Mouse (Mus musculus): ENCODE measurements around the gene Ccpg1os. TPM values are rescaled to one million over a fixed set of nuclear protein-coding genes. Genes with fewer than 3 reads are reported as not detected.
A peak's percentile ranks its signal among the peaks of the same experiment; 100 is the strongest.

Gene Ccpg1os
- total RNA-seq, 1 experiment from 2014 or later = not detected

DNA sequence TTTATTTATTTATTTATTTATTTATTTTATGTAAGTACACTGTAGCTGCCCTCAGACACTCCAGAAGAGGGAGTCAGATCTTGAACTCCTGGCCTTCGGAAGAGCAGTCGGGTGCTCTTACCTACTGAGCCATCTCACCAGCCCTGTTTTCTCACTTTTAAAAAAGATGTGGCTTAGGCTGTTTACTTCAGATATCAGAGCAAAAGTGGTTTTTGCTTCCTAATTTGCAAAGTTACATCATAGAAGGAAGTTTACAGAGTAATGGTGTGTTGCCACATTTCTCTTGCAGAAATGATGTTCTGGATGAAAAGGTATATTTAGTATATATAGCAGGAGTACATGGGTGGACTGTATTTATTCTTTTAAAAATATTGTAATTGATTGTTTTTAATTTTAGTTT, 6.2 kb upstream of the Ccpg1os start:
- ATAC-seq (replicated peaks; ENCODE audit: insufficient number of reproducible peaks, low FRiP score, low TSS enrichment, poor library complexity, severe bottlenecking) = peak; percentile 65

DNA sequence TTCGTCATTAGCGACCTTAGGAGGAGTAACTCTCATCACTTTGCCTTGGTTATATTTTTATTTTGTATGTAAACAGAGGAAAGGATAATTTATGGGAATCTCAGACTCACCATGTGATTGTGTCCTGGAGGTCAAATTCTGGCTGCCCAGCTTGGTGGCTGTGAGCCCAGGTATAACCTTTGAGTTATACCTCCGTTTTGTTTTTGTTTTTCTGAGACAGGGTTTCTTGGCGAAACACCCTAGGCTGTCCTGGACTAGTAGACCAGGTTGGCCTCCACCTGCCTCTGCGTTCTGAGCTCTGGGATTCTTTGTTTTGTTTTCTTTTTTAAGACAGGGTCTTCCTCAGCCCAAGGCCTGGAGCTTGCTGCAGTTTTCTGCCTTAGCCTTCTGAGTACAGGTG, 3.5 kb upstream of the Ccpg1os start:
- ATAC-seq (replicated peaks; ENCODE audit: insufficient number of reproducible peaks, low FRiP score, low TSS enrichment, poor library complexity, severe bottlenecking) = no peak

DNA sequence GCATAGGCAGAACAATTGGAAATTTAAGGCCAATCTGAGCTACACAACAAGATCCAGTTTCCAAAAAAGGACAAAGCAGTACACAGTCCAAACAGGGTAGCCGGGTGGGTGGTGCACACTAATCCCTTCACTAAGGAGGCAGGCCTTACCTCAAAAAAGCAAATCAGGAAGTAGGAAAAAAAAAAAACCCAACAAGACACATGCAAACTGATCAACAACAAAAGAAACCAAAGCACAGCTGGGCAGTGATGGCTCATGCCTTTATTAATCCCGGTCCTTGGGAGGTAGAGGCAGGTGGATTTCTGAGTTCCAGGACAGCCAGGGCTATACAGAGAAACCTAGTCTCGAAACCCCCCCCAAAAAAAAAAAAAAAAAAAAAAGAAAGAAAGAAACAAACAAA, 2.5 kb upstream of the Ccpg1os start:
- ATAC-seq (replicated peaks; ENCODE audit: insufficient number of reproducible peaks, low FRiP score, low TSS enrichment, poor library complexity, severe bottlenecking) = no peak

DNA sequence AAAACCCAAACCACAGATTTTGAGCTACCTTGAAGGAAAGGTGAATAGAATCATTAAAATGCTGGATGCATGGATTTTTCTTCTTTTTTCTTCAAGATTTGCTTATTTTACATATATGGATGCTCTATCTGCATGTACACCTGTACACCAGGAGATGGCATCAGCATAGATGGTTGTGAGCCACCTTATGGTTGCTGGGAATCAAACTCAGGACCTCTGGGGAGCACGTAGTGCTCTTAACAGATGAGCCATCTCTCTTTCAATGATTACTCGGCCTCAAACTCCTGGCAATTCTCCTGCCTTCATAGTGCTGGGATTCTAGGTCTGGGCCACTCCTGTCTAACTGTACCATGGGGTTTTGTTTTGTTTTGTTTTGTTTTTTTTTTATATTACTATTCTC, 2.1 kb downstream of the Ccpg1os start:
- ATAC-seq (replicated peaks; ENCODE audit: insufficient number of reproducible peaks, low FRiP score, low TSS enrichment, poor library complexity, severe bottlenecking) = no peak

DNA sequence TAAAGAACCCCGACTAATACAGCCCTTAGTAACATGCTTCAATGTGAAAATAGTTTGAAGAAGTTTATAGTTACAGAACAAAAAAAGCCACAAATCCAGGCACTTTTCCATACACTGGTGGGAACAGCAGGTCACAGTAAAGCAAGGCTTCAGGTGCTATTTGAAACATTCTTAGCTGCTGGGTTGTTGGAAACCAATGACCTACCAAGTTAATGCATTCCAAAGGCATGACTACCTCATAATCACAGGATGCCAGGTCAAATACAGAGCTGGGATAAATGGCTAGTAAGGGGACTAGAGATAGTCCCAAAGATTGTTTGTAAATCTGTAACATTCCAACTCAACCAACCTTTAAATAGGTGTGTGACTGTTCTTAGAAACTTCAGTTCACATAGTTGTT, 9.9 kb downstream of the Ccpg1os start:
- ATAC-seq (replicated peaks; ENCODE audit: insufficient number of reproducible peaks, low FRiP score, low TSS enrichment, poor library complexity, severe bottlenecking) = no peak

DNA sequence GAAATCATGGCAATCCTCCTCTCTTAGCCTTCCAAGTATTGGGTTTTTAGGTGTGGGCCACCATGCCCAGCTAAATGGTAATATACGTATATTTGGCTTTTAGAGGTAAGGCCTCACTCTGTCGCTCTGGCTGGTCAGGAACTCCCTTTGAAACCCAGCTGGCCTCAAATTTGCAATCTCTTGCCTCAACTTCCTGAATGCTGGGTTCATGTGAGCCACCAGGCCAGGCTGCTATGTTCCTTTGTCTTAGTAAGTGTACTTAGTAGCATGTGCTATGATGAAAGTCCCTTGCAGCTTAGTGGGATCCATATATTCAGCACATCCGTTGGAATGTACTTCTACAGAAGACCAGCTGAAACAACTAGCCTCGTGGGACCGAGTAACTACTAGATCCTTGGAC, 10.4 kb downstream of the Ccpg1os start:
- 0 out of 2 replicates have a peak, but pooled peaks have one; percentile 50 for ATAC-seq (replicated peaks; ENCODE audit: insufficient number of reproducible peaks, low FRiP score, low TSS enrichment, poor library complexity, severe bottlenecking)

DNA sequence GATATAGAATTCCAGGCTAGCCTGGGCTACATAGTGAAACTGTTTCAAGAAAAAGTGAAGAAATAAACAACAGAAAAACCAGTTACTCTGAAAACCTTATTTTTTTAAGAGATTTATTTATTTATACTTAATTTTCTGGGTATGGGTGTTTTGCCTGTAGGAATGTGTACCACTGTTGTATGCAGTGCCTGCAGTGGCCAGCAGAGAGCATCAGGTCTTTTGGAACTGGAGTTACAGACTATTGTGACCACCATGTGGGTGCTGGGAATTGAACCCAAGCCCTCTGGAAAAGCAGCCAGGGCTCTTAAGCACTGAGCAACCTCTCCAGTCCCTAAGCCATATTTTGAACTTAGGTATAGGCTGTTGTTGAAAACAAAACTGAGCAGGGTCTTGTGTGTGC, 12.2 kb downstream of the Ccpg1os start:
- ATAC-seq (replicated peaks; ENCODE audit: insufficient number of reproducible peaks, low FRiP score, low TSS enrichment, poor library complexity, severe bottlenecking) = no peak

DNA sequence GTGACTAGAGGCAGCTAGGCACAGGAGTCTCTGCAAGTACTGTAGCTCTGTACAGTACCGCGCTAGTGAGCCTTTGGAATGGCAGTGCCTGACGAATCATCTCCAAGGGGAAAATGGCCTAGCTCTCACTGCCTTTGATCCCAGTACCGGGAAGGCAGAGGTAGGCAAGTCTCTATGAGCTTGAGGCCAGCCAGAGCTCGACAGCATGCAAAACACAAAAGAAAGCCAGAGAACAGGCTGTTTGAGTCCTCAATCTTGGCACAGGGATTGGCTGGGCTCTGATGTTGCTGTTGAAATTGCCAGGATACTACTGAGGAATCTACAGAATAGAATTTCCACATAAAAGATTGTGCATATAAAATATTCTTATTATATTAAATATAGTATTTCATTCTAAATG, 12.7 kb downstream of the Ccpg1os start:
- ATAC-seq (replicated peaks; ENCODE audit: insufficient number of reproducible peaks, low FRiP score, low TSS enrichment, poor library complexity, severe bottlenecking) = no peak

DNA sequence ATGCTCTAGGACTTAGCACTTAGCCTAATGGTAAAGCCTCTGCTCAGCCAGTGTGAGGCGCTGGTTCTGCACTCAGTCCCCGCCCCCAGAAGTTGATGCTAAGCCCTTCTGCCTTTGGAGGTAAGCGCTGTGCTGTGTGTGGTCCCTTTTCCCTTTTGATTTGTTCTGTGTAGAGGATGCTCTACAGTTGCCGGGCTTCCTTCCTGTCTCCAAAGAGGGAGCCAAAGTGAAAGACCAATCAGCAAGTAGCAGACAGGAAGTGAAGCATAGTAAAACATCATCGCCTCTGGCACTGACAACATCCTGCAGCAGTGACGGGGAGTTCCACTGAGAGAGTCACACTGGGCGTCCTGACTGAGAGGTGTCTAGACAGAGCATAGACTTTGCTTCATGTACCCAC, 15.3 kb downstream of the Ccpg1os start:
- ATAC-seq (replicated peaks; ENCODE audit: insufficient number of reproducible peaks, low FRiP score, low TSS enrichment, poor library complexity, severe bottlenecking) = peak; percentile 37

DNA sequence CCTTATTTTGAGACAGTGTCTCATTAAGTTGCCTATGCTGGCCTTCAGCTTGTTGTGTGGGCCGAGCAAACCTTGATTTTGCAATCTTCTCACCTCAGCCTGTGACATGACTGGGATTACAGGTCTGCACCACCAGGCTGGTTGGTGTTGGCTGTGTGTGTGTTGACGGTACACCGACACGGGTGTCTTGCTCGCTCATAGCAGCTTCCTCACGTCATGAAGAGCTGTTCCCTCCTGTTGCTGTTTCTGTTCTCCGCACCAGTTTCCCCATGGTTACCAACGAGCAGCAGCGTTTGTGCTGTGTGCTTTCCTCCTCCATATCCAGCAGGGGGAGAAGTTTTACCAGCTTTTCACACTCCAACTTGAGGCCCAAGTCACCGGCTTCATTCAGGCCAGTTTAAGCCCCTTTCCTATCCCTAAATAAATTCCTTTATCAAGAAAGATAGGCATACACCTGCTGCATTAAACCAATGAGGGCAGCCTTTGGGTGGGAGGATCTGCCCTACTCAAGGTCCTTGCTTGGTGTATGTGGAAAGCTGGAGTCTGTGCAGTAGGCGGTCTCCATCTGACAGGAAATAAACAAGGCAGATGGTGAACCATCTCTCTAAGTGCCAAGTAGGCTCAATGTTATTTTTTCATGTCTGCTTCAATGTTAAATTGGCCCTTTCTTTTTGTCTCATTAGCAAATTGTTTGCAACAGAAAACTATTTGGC, 16.7 kb downstream of the Ccpg1os start:
- peak; percentile 84 for ATAC-seq (replicated peaks; ENCODE audit: insufficient number of reproducible peaks, low FRiP score, low TSS enrichment, poor library complexity, severe bottlenecking)

DNA sequence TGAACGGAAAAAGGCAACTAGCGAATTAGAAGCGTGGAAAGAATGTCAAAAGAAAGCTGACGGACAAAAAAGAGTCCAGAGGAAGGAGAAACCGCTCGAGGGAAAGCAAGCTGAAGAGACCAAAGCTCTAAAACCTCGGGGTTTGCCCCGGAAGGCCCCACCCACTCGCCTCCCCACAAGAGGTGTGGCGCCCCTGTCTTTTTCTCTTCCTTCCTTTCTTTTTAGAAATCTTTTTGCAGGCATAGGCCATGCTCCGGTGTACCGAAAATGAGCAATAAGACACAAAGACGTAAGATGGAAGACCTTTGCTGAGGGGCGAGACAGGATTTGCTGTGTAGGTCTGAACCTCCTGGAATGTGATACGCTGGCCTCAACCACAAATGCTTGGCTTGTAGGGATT, 23.2 kb downstream of the Ccpg1os start:
- no peak for ATAC-seq (replicated peaks; ENCODE audit: insufficient number of reproducible peaks, low FRiP score, low TSS enrichment, poor library complexity, severe bottlenecking)

DNA sequence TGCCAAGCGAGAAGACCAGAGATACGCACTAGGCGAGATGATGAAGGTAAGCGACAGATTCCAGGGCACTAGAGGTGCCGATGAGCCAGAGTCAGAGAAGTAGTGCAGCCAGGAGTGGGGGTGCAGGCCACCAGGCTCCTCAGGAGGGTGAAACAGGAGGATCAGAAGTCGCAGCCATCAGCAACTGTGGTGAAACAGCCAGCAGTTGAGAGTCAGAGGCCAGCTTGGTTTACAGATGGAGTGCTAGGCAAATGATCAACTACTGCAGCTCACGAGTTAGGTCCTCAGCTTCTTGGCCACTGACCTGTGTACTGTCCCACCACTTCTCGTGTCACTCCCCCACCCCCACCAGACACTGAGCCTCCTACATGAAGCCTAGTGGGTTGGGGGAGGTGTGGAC, 23.8 kb downstream of the Ccpg1os start:
- ATAC-seq (replicated peaks; ENCODE audit: insufficient number of reproducible peaks, low FRiP score, low TSS enrichment, poor library complexity, severe bottlenecking) = no peak

DNA sequence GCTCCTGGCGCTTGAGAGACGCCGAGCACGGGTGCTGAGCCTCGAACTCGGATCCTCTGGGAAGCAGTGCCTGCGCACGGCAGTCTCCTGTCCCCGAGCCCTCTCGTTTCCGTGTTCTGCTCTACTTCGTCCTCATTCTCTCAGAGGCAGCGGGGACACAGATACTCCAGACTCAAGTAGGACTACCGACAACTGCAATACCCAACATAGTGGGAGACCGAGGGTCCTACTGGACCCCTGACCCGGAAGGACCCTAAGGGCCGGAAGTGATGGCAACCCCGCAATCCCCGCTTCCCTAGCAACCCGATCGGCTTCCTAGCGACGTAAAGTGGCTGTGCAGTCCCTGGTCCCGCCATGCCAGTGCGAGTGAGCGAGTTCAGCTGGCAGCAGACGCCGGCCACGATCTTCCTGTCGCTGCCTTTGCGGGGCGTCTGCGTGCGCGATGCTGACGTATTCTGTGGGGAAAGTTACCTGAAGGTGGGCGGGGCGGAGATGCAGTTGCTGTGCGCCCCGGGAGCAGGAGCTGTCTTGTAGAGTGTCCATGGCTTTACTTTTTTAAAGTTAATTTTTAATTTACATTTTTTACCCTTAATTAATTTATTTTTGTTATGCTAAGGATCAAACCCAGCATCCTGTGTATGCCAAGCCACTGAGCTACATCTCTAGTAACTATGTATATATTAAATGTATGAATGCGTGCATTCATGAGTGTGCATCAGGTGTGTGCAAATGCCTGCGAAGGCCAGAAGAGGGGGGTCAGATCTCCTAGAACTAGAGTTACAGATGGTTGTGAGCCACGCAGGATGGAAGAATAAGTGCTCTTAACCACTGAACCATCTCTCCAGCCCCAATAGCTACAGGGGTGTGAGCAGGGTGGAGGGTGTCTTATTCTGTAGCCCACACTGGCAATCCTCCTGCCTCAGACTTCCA, 26.4 kb downstream of the Ccpg1os start, which contains the start of the genes Dyx1c1 and Gm44503:
Gene Dyx1c1, plus strand, starts transcription at position 265 of the 930 bp plus-strand sequence.
Gene Gm44503, plus strand, starts transcription at position 332 of the 930 bp plus-strand sequence.
- peak; percentile 85 for ATAC-seq (replicated peaks; ENCODE audit: insufficient number of reproducible peaks, low FRiP score, low TSS enrichment, poor library complexity, severe bottlenecking)

DNA sequence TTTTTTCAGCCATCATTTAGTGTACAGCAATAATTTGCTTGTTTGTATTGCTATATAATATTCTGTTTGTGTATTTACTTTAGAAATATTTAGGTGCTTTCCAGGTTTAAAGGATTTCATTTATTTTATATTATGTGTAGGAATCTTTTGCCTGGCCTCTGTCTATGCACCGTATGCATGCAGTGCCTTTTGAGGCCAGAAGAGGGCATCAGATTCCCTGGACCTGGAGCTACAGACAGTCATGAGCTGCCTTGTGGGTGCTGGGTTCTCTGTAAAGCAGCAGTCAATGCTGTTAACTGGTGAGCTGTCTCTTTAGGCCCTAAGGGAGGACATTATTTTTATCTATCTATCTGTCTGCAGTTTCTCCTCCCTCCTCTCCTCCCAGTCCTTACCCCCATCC, 29.6 kb downstream of the Ccpg1os start:
- 0 out of 2 replicates have a peak, but pooled peaks have one; percentile 34 for ATAC-seq (replicated peaks; ENCODE audit: insufficient number of reproducible peaks, low FRiP score, low TSS enrichment, poor library complexity, severe bottlenecking)

DNA sequence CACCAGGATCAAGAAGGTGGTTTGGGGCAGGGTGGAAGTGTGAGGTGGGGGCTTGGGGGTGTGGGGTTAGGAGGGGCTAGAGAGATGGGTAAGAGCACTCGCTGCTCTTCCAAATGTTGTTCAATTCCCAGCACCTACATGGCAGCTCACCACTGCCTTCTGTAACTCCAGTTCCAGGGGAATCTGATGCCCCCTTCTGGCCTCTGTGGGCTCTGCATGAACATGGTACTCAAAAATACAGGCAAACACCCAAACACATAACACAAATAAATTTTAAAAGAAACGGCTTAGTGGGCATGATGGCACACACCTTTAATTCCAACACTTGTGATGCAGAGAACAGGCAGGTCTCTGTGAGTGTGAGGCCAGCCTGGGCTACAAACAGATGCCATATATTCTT, 30.4 kb downstream of the Ccpg1os start:
- ATAC-seq (replicated peaks; ENCODE audit: insufficient number of reproducible peaks, low FRiP score, low TSS enrichment, poor library complexity, severe bottlenecking) = no peak

DNA sequence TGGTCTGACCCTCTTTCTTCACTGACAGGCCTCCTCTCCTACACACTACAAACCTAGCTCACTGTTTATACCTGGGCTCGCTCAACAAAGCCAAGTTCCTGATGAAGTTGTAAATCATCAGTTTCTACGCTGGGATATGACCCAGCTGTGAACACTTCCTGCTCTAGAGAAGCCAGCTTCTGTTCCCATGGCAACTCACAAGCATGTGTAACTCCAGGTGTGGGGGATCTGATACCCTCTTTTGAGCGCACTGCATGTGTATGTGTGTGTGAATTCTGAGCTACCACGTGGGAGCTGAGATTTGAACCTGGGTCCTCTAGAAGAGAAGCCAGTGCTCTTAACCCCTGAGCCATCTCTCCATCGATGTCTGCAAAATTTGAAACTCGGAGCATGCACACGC, 35.6 kb downstream of the Ccpg1os start:
- ATAC-seq (replicated peaks; ENCODE audit: insufficient number of reproducible peaks, low FRiP score, low TSS enrichment, poor library complexity, severe bottlenecking) = no peak

DNA sequence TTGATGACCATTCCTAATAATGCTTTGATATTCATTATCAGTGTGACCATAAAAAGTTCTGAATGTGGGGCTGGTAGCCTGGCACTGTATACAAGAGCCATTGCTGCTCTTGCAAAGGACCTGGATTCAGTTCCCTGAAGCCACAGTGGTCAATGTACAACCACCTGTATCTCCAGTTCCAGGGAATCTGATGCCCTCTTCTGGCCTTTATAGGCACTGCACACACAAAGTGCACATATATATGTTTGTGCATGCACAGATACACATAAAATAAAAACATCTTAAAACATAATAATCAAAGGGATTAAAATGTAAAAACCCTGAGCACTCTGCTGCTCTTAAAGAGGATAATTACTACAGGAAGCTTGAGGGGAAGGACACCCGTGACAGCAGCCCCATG, 38.2 kb downstream of the Ccpg1os start:
- ATAC-seq (replicated peaks; ENCODE audit: insufficient number of reproducible peaks, low FRiP score, low TSS enrichment, poor library complexity, severe bottlenecking) = no peak

DNA sequence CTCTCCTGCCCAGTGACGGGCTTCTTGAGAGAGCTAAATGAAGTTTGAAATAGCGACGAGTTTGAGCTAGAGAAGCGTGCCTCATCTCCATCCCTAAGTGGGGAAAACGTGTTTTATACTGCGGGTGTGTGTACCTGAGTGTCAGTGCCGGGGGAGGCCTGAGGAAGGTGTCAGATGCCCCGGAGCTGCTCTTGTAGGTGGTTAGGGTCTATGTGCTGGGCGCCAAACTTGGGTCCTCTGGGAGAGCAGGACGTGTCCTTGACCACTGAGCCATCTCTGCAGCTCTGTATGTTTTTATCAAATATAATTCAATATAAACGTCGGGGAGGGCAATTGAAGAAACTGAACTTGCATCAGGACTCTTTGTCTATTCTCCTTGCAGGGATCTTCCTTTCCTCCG, 40.9 kb downstream of the Ccpg1os start:
- no peak for ATAC-seq (replicated peaks; ENCODE audit: insufficient number of reproducible peaks, low FRiP score, low TSS enrichment, poor library complexity, severe bottlenecking)

DNA sequence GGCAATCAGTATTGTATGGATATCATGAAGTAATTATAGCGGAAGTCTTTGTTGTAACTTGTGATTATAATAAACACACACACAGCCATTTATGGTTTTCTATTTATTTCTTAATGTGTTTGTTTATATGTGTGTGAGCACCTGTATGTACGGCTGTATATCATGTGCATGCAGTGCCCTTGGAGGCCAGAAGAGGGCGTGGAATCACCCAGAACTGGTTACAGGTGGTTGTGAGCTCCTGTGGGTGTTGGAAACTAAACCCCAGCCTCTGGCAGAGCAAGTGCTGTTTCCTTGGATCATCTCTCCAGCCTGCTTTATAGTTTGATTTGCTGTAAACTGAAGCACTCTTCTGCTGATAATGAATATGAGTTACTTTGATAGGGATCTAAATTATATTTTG, 41.8 kb downstream of the Ccpg1os start:
- no peak for ATAC-seq (replicated peaks; ENCODE audit: insufficient number of reproducible peaks, low FRiP score, low TSS enrichment, poor library complexity, severe bottlenecking)

DNA sequence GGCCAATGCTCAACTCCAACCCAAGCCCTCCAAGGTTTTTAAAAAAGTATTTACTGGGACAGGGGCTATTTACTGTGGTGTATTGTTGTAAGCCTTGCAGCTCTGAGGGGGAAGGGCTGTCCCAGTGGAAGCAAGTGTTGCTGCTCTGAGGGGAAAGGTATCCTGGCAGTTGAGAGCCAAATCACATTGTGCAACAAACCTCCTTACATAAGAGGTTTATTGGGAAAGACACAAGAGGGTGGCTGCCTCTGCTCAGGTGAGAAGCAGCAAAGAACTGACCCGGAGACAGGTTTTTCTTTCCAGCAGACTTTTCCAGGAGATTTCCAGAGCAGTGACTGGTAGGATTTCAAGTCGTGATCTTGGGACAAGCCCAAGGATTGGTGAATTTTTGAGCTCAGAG, 48.9 kb downstream of the Ccpg1os start:
- ATAC-seq (replicated peaks; ENCODE audit: insufficient number of reproducible peaks, low FRiP score, low TSS enrichment, poor library complexity, severe bottlenecking) = no peak

All from monocyte, adult 5-6 weeks (primary cell).